Mouse (Mus musculus) gastrocnemius, postnatal 25 days (tissue): Measurements from ENCODE around the gene Ugt1a2. TPM values are rescaled to one million over a fixed set of nuclear protein-coding genes. Genes with fewer than 3 reads are reported as not detected.
A peak's percentile ranks its signal among the peaks of the same experiment; 100 is the strongest.
"Not testable (repeated sequence)": the region's sequence is repeated elsewhere in the genome, so short reads cannot be mapped to it uniquely, and the experiment has no call there.

ENCODE experiments used
- DNase-seq: peaks from one replicate; pipeline ENCODE4 v3.0.0; 2022
- long read RNA-seq, 2 experiments: library from polyadenylated mRNA; stranded (forward); transcript quantifications; one replicate each; pipeline ENCODE4 v2.0.0; 2021
- total RNA-seq, 2 experiments: library from RNA; stranded (reverse); gene quantifications; 1 replicate in 1 of 2; 2 replicates in 1 of 2; pipeline ENCODE4 v1.2.3; 2021

Gene Ugt1a2
- under 1 TPM in 1 of 2 experiments, not detected in 1; 0.27 TPM for total RNA-seq
- long read RNA-seq, experiment 1 = 0 reads
- long read RNA-seq, experiment 2 = 0 reads

- no peak for DNase-seq
Measured at GRCm38 (mm10) chr1:88200456-88200855, at the start of gene Ugt1a2. Ugt1a2 (plus strand) TSS chr1:88200601.

- no peak for DNase-seq
Measured at GRCm38 (mm10) chr1:88158430-88158829, 42.0 kb upstream of the Ugt1a2 start.

GRCm38 (mm10) chr1:88165711-88166110, 34.7 kb upstream of the Ugt1a2 start, which contains the start of gene Ugt1a5:
Ugt1a5 (plus strand) TSS chr1:88166012.
- DNase-seq = no peak

GRCm38 (mm10) chr1:88172190-88172589, 28.2 kb upstream of the Ugt1a2 start:
- not testable (repeated sequence) for DNase-seq

GRCm38 (mm10) chr1:88179657-88180056, 20.7 kb upstream of the Ugt1a2 start:
- no peak for DNase-seq

- no peak for DNase-seq
Measured at GRCm38 (mm10) chr1:88186325-88186935, 14.0 kb upstream of the Ugt1a2 start.

GRCm38 (mm10) chr1:88192136-88192535, 8.3 kb upstream of the Ugt1a2 start:
- no peak for DNase-seq

GRCm38 (mm10) chr1:88195687-88196086, 4.7 kb upstream of the Ugt1a2 start:
- no peak for DNase-seq

- no peak for DNase-seq
Measured at GRCm38 (mm10) chr1:88197443-88197842, 3.0 kb upstream of the Ugt1a2 start.

GRCm38 (mm10) chr1:88199996-88200395, 405 bp upstream of the Ugt1a2 start:
- no peak for DNase-seq

- peak; percentile 71 for DNase-seq
Measured at GRCm38 (mm10) chr1:88205294-88205922, 5.0 kb downstream of the Ugt1a2 start, which contains the start of gene Dnajb3. Dnajb3 (minus strand) TSS chr1:88205782.

GRCm38 (mm10) chr1:88206843-88207479, 6.6 kb downstream of the Ugt1a2 start:
- no peak for DNase-seq

GRCm38 (mm10) chr1:88211812-88212211, 11.4 kb downstream of the Ugt1a2 start, which contains the start of gene Ugt1a1:
Ugt1a1 (plus strand) TSS chr1:88211959.
- no peak for DNase-seq

- no peak for DNase-seq
Measured at GRCm38 (mm10) chr1:88212341-88213045, 12.1 kb downstream of the Ugt1a2 start.

- no peak for DNase-seq
Measured at GRCm38 (mm10) chr1:88213061-88213460, 12.7 kb downstream of the Ugt1a2 start.

GRCm38 (mm10) chr1:88213766-88214461, 13.5 kb downstream of the Ugt1a2 start:
- DNase-seq = peak; percentile 9

- no peak for DNase-seq
Measured at GRCm38 (mm10) chr1:88214462-88214952, 14.1 kb downstream of the Ugt1a2 start.

GRCm38 (mm10) chr1:88215466-88216380, 15.3 kb downstream of the Ugt1a2 start:
- peak; percentile 7 for DNase-seq

- peak; percentile 4 for DNase-seq
Measured at GRCm38 (mm10) chr1:88216551-88216950, 16.1 kb downstream of the Ugt1a2 start.

GRCm38 (mm10) chr1:88217144-88217543, 16.7 kb downstream of the Ugt1a2 start:
- DNase-seq = no peak
